Mouse (Mus musculus): ENCODE data around the gene 4930432K21Rik.
A peak's percentile ranks its signal among the peaks of the same experiment; 100 is the strongest.

4930432K21Rik gene

GRCm38 (mm10) chr8:84147769-84148530 lies at the start of gene 4930432K21Rik, which contains the start of gene Cc2d1a:
Gene 4930432K21Rik (plus strand): TSS chr8:84148025.
Gene Cc2d1a (minus strand): TSS chr8:84147936.
- peak; percentile 96 for DNase-seq

GRCm38 (mm10) chr8:84098376-84098775 lies 49.4 kb upstream of the 4930432K21Rik start:
- no peak for DNase-seq

- no peak for DNase-seq
Observed at GRCm38 (mm10) chr8:84101476-84102270, 46.2 kb upstream of the 4930432K21Rik start.

- DNase-seq = no peak
Observed at GRCm38 (mm10) chr8:84103601-84104000, 44.2 kb upstream of the 4930432K21Rik start.

GRCm38 (mm10) chr8:84104221-84104620 lies 43.6 kb upstream of the 4930432K21Rik start:
- peak; percentile 87 for DNase-seq

GRCm38 (mm10) chr8:84104697-84105609 lies 42.9 kb upstream of the 4930432K21Rik start, which contains the start of gene Dcaf15:
Gene Dcaf15 (minus strand): TSS chr8:84104768.
- DNase-seq = peak; percentile 98

- DNase-seq = no peak
Observed at GRCm38 (mm10) chr8:84105676-84106075, 42.1 kb upstream of the 4930432K21Rik start.

GRCm38 (mm10) chr8:84106216-84107040 lies 41.4 kb upstream of the 4930432K21Rik start:
- no peak for DNase-seq

GRCm38 (mm10) chr8:84115646-84116045 lies 32.2 kb upstream of the 4930432K21Rik start:
- DNase-seq = no peak

- no peak for DNase-seq
Observed at GRCm38 (mm10) chr8:84122151-84122550, 25.7 kb upstream of the 4930432K21Rik start.

- DNase-seq = no peak
Observed at GRCm38 (mm10) chr8:84125656-84126055, 22.2 kb upstream of the 4930432K21Rik start, which contains the start of gene Podnl1. Gene Podnl1 (plus strand): TSS chr8:84125989.

- DNase-seq = no peak
Observed at GRCm38 (mm10) chr8:84126742-84127141, 21.1 kb upstream of the 4930432K21Rik start.

- DNase-seq = peak; percentile 70
Observed at GRCm38 (mm10) chr8:84127202-84127901, 20.5 kb upstream of the 4930432K21Rik start.

GRCm38 (mm10) chr8:84128277-84128676 lies 19.5 kb upstream of the 4930432K21Rik start:
- DNase-seq = peak; percentile 69

GRCm38 (mm10) chr8:84130806-84131205 lies 17.0 kb upstream of the 4930432K21Rik start:
- no peak for DNase-seq

GRCm38 (mm10) chr8:84132225-84132624 lies 15.6 kb upstream of the 4930432K21Rik start:
- peak; percentile 40 for DNase-seq

GRCm38 (mm10) chr8:84137848-84138247 lies 10.0 kb upstream of the 4930432K21Rik start:
- no peak for DNase-seq

- no peak for DNase-seq
Observed at GRCm38 (mm10) chr8:84140838-84141237, 7.0 kb upstream of the 4930432K21Rik start.

GRCm38 (mm10) chr8:84144636-84145245 lies 3.1 kb upstream of the 4930432K21Rik start:
- no peak for DNase-seq

GRCm38 (mm10) chr8:84147324-84147766 lies 480 bp upstream of the 4930432K21Rik start:
- no peak for DNase-seq

- no peak for DNase-seq
Observed at GRCm38 (mm10) chr8:84148531-84148850, 666 bp downstream of the 4930432K21Rik start.
